Mouse (Mus musculus) C2C12 (cell line): Measurements from ENCODE around the gene Zfp286.

Experiments
- CEBPB ChIP-seq: IDR thresholded peaks from one replicate; pipeline ENCODE4 v1.6.1; 2011; ENCODE audit warnings: low read depth, mild to moderate bottlenecking, control low read depth, moderate library complexity
- CTCF ChIP-seq: IDR thresholded peaks from one replicate; pipeline ENCODE4 v1.5.1; 2011; ENCODE audit not compliant: control insufficient read depth, insufficient read depth, insufficient read length
- MAX ChIP-seq: IDR thresholded peaks from one replicate; pipeline ENCODE4 v1.6.1; 2011; ENCODE audit warnings: mild to moderate bottlenecking, control low read depth
- MYOG ChIP-seq: IDR thresholded peaks from one replicate; pipeline ENCODE4 v1.6.1; 2011; ENCODE audit not compliant: control insufficient read depth, insufficient read length; ENCODE audit errors: extremely low read depth

GRCm38 (mm10) chr11:62821893-62822292 is 32.6 kb upstream of the Zfp286 start:
- TF ChIP-seq CTCF = no peak
- no peak for TF ChIP-seq MYOG
- no peak for TF ChIP-seq CEBPB
- TF ChIP-seq MAX = peak; percentile 51
